Mouse (Mus musculus): Measurements from ENCODE around the gene Foxd1. TPM values are rescaled to one million over a fixed set of nuclear protein-coding genes. Genes with fewer than 3 reads are reported as not detected.

The Foxd1 gene
- polyA plus RNA-seq, 1 experiment, result not detected

- no peaks in the 10 kb centered on the region for H3K36me3 ChIP-seq (ENCODE audit: control insufficient read depth, insufficient read depth, low read length)
- no peak overlapping the region for H3K4me3 ChIP-seq (ENCODE audit: low read depth, low read length)
- H3K27ac ChIP-seq (ENCODE audit: insufficient read depth, low read depth, low read length), result no peak overlapping the region
- H3K27me3 ChIP-seq (ENCODE audit: control insufficient read depth, insufficient read depth, low read length), result peaks cover 46% of the 10 kb centered on the region
- no peaks in the 10 kb centered on the region for H3K4me1 ChIP-seq (ENCODE audit: control insufficient read depth, insufficient read depth, insufficient read length, low read length)
- TF ChIP-seq CTCF (IDR thresholded peaks at IDR 0.05; ENCODE audit: extremely low read depth, insufficient read length, insufficient replicate concordance, low read depth, low read length), result no peak
- TF ChIP-seq POLR2A (IDR thresholded peaks at IDR 0.05; ENCODE audit: low read depth, low read length), result no peak
- WGBS, result 20% methylated on average over 3 of the region's 3 CpGs
These were observed 13.6 kb downstream of the Foxd1 start for GRCm38 (mm10) chr13:98367601-98368000.

- H3K27ac ChIP-seq (ENCODE audit: insufficient read depth, low read depth, low read length), result no peak overlapping the region
- peaks cover 44% of the 10 kb centered on the region for H3K27me3 ChIP-seq (ENCODE audit: control insufficient read depth, insufficient read depth, low read length)
- H3K4me3 ChIP-seq (ENCODE audit: low read depth, low read length), result no peak overlapping the region
- H3K36me3 ChIP-seq (ENCODE audit: control insufficient read depth, insufficient read depth, low read length), result no peaks in the 10 kb centered on the region
- TF ChIP-seq POLR2A (IDR thresholded peaks at IDR 0.05; ENCODE audit: low read depth, low read length) (no peak), CTCF (IDR thresholded peaks at IDR 0.05; ENCODE audit: extremely low read depth, insufficient read length, insufficient replicate concordance, low read depth, low read length) (no peak)
- WGBS, result 30% methylated on average over 6 of the region's 6 CpGs
- no peaks in the 10 kb centered on the region for H3K4me1 ChIP-seq (ENCODE audit: control insufficient read depth, insufficient read depth, insufficient read length, low read length)
These were observed 15.0 kb downstream of the Foxd1 start for GRCm38 (mm10) chr13:98369046-98369445.

- H3K4me3 ChIP-seq (ENCODE audit: low read depth, low read length), result no peak overlapping the region
- peaks cover 15% of the 10 kb centered on the region for H3K27me3 ChIP-seq (ENCODE audit: control insufficient read depth, insufficient read depth, low read length)
- H3K4me1 ChIP-seq (ENCODE audit: control insufficient read depth, insufficient read depth, insufficient read length, low read length), result no peaks in the 10 kb centered on the region
- no peaks in the 10 kb centered on the region for H3K36me3 ChIP-seq (ENCODE audit: control insufficient read depth, insufficient read depth, low read length)
- no peak overlapping the region for H3K27ac ChIP-seq (ENCODE audit: insufficient read depth, low read depth, low read length)
- TF ChIP-seq CTCF (IDR thresholded peaks at IDR 0.05; ENCODE audit: extremely low read depth, insufficient read length, insufficient replicate concordance, low read depth, low read length) (no peak), POLR2A (IDR thresholded peaks at IDR 0.05; ENCODE audit: low read depth, low read length) (no peak)
- 63% methylated on average over 8 of the region's 8 CpGs for WGBS
These were observed 20.5 kb downstream of the Foxd1 start for GRCm38 (mm10) chr13:98374560-98374959.

DNA sequence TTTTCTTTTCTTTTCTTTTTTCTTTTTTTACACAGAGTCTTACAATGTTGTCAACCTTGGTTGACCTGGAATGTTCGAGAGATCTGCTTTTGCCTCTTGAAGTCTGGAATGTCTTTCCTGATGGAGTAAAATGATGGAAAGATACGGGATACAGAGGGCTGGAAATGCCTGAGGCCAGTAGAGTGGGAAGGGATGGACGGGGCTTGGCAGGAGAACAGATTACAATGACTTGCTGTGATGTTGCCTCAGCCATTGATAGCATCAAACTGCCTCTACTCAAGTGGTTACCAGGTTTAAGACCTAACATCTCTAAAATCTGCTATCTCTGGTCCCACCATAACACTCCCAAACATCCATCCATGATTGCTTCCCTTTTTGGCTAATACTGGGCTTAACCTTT is 20.9 kb downstream of the Foxd1 start:
- Histone ChIP-seq H3K27ac (ENCODE audit: insufficient read depth, low read depth, low read length) (no peak overlapping the region), H3K36me3 (ENCODE audit: control insufficient read depth, insufficient read depth, low read length) (no peaks in the 10 kb centered on the region), H3K27me3 (ENCODE audit: control insufficient read depth, insufficient read depth, low read length) (peaks cover 11% of the 10 kb centered on the region), H3K4me3 (ENCODE audit: low read depth, low read length) (no peak overlapping the region), H3K4me1 (ENCODE audit: control insufficient read depth, insufficient read depth, insufficient read length, low read length) (no peaks in the 10 kb centered on the region)
- 52% methylated on average over 3 of the region's 3 CpGs for WGBS
- TF ChIP-seq POLR2A (IDR thresholded peaks at IDR 0.05; ENCODE audit: low read depth, low read length) (no peak), CTCF (IDR thresholded peaks at IDR 0.05; ENCODE audit: extremely low read depth, insufficient read length, insufficient replicate concordance, low read depth, low read length) (no peak)

GRCm38 (mm10) chr13:98377746-98378145 is 23.7 kb downstream of the Foxd1 start:
- H3K27me3 ChIP-seq (ENCODE audit: control insufficient read depth, insufficient read depth, low read length), result peaks cover 11% of the 10 kb centered on the region
- H3K4me3 ChIP-seq (ENCODE audit: low read depth, low read length), result no peak overlapping the region
- no peak for TF ChIP-seq POLR2A (IDR thresholded peaks at IDR 0.05; ENCODE audit: low read depth, low read length)
- TF ChIP-seq CTCF (IDR thresholded peaks at IDR 0.05; ENCODE audit: extremely low read depth, insufficient read length, insufficient replicate concordance, low read depth, low read length), result no peak
- no peaks in the 10 kb centered on the region for H3K36me3 ChIP-seq (ENCODE audit: control insufficient read depth, insufficient read depth, low read length)
- H3K27ac ChIP-seq (ENCODE audit: insufficient read depth, low read depth, low read length), result no peak overlapping the region
- WGBS, result 85% methylated on average over 3 of the region's 3 CpGs
- no peaks in the 10 kb centered on the region for H3K4me1 ChIP-seq (ENCODE audit: control insufficient read depth, insufficient read depth, insufficient read length, low read length)

- Histone ChIP-seq H3K36me3 (ENCODE audit: control insufficient read depth, insufficient read depth, low read length) (no peaks in the 10 kb centered on the region), H3K27me3 (ENCODE audit: control insufficient read depth, insufficient read depth, low read length) (peaks cover 3% of the 10 kb centered on the region), H3K27ac (ENCODE audit: insufficient read depth, low read depth, low read length) (no peak overlapping the region), H3K4me1 (ENCODE audit: control insufficient read depth, insufficient read depth, insufficient read length, low read length) (no peaks in the 10 kb centered on the region), H3K4me3 (ENCODE audit: low read depth, low read length) (no peak overlapping the region)
- WGBS, result 74% methylated on average over 4 of the region's 4 CpGs
- TF ChIP-seq POLR2A (IDR thresholded peaks at IDR 0.05; ENCODE audit: low read depth, low read length) (no peak), CTCF (IDR thresholded peaks at IDR 0.05; ENCODE audit: extremely low read depth, insufficient read length, insufficient replicate concordance, low read depth, low read length) (no peak)
These were observed 28.7 kb downstream of the Foxd1 start for GRCm38 (mm10) chr13:98382751-98383150.

DNA sequence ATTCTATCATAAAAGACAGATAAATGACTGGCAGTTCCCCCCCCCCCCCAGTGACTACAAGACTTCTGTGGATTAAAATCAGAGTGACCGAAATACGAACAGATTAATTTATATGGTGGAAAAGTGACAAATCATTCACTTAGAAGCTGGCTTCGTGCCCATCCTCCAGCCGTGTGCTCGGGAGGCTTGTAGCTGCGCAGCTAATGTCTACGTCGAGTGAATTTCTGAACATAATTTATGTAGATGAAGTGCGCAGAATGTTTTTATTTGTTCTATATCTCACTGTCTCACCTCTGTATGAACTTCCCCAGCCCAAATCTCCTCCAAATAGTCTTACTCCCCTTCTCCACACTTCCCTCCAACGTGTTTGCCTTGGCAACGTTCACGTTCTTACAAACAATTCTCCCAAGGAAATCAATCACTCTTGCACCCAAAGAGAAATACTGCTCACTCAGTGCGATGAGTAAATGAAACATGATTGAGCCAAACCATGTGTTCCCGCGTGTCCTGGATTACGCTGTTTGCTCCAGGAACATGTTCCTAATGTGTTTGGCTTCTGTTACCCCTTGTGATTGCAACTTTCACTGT is 30.0 kb downstream of the Foxd1 start:
- Histone ChIP-seq H3K4me3 (ENCODE audit: low read depth, low read length) (no peak overlapping the region), H3K27me3 (ENCODE audit: control insufficient read depth, insufficient read depth, low read length) (peaks cover 8% of the 10 kb centered on the region), H3K27ac (ENCODE audit: insufficient read depth, low read depth, low read length) (no peak overlapping the region), H3K36me3 (ENCODE audit: control insufficient read depth, insufficient read depth, low read length) (no peaks in the 10 kb centered on the region), H3K4me1 (ENCODE audit: control insufficient read depth, insufficient read depth, insufficient read length, low read length) (no peaks in the 10 kb centered on the region)
- 46% methylated on average over 16 of the region's 16 CpGs for WGBS
- TF ChIP-seq POLR2A (IDR thresholded peaks at IDR 0.05; ENCODE audit: low read depth, low read length) (no peak), CTCF (IDR thresholded peaks at IDR 0.05; ENCODE audit: extremely low read depth, insufficient read length, insufficient replicate concordance, low read depth, low read length) (no peak)
